Mouse (Mus musculus) heart, postnatal 0 days (tissue): Measurements from ENCODE around the gene Tgfbi. TPM values are rescaled to one million over a fixed set of nuclear protein-coding genes. Genes with fewer than 3 reads are reported as not detected.

Source experiments
- ATAC-seq: fragments of 200-750 bp; cut with Nextera tagmentation; 2 replicates; pipeline ENCODE4 v1.8.0; 2017; ENCODE audit warnings: low read depth, moderate number of reproducible peaks, moderate library complexity; ENCODE audit not compliant: insufficient read depth
- DNase-seq: peaks from one replicate; pipeline ENCODE4 v3.0.0-alpha.2; 2016; ENCODE audit warnings: low spot score
- H3K27ac ChIP-seq: fragments of 300-500 bp; sonication (generic); 2 replicates; pipeline ENCODE4 v1.5.1; 2014; ENCODE audit warnings: low read depth, mild to moderate bottlenecking
- H3K27me3 ChIP-seq: fragments of 300-500 bp; sonication (generic); 2 replicates; pipeline ENCODE4 v1.6.1; 2014; ENCODE audit warnings: low read length, mixed read lengths; ENCODE audit not compliant: control insufficient read depth, insufficient read depth
- H3K36me3 ChIP-seq: fragments of 300-500 bp; sonication (generic); replicated peaks from 2 replicates; pipeline ENCODE4 v1.6.1; 2014; ENCODE audit warnings: low read length, mixed read lengths; ENCODE audit not compliant: control insufficient read depth, insufficient read depth
- H3K4me1 ChIP-seq: fragments of 300-500 bp; sonication (generic); 2 replicates; pipeline ENCODE4 v1.6.1; 2014; ENCODE audit warnings: antibody characterized with exemption; ENCODE audit not compliant: control insufficient read depth, insufficient read depth
- H3K4me2 ChIP-seq: fragments of 300-500 bp; sonication (generic); 2 replicates; pipeline ENCODE4 v1.6.1; 2014; ENCODE audit warnings: low read depth, mild to moderate bottlenecking, low read length, moderate library complexity
- H3K4me3 ChIP-seq: fragments of 300-500 bp; sonication (generic); 2 replicates; pipeline ENCODE4 v1.5.1; 2014; ENCODE audit warnings: low read depth, low read length
- H3K9ac ChIP-seq: fragments of 300-500 bp; sonication (generic); replicated peaks from 2 replicates; pipeline ENCODE4 v1.6.1; 2014; ENCODE audit warnings: low read depth, low read length, mixed read lengths
- H3K9me3 ChIP-seq: fragments of 300-500 bp; sonication (generic); replicated peaks from 2 replicates; pipeline ENCODE4 v1.6.1; 2016; ENCODE audit warnings: low read length; ENCODE audit not compliant: control insufficient read depth
- CTCF ChIP-seq: IDR thresholded peaks from 2 replicates; pipeline ENCODE4 v1.5.1; 2016; ENCODE audit warnings: antibody characterized with exemption, control low read depth, low read depth
- EP300 ChIP-seq: IDR thresholded peaks from 2 replicates; pipeline ENCODE4 v1.6.1; 2016; ENCODE audit warnings: antibody characterized with exemption, low read depth
- whole genome bisulfite sequencing: fragments of 180-500 bp; shearing (Covaris S2); extraction: QIAGEN DNeasy Blood & Tissue Kit; methylation state at CpG from one replicate; pipeline ENCODE4 v1.1.7; 2014; 5-methylcytosine and 5-hydroxymethylcytosine counted together
- polyA plus RNA-seq: library from polyadenylated mRNA; unstranded; fragments of >200 nt; fragmentation: Nextera tagmentation; extraction: Ambion mirVana; gene quantifications from 2 replicates; pipeline ENCODE4 v1.2.1, GENCODE M21; 2015
- total RNA-seq: library from RNA; depleted of rRNA; stranded (reverse); fragments of >200 nt; gene quantifications from 2 replicates; pipeline ENCODE4 v1.2.3, GENCODE M21; 2014; ENCODE audit warnings: low replicate concordance

Tgfbi gene
- total and polyA plus RNA-seq, 2 experiments from 2014 or later = 24.3 to 31.3 TPM

GRCm38 (mm10) chr13:56647597-56648405, 38.5 kb downstream of the Tgfbi start:
- no peak overlapping the region for H3K9ac ChIP-seq

GRCm38 (mm10) chr13:56650020-56650419, 40.7 kb downstream of the Tgfbi start:
- Histone ChIP-seq H3K9ac (no peak overlapping the region), H3K36me3 (no peaks in the 10 kb centered on the region), H3K27ac (no peak overlapping the region), H3K27me3 (no peaks in the 10 kb centered on the region), H3K4me3 (no peak overlapping the region), H3K9me3 (no peaks in the 10 kb centered on the region), H3K4me1 (no peaks in the 10 kb centered on the region), H3K4me2 (no peak overlapping the region)
- DNase-seq = no peak
- ATAC-seq = no peak
- whole genome bisulfite sequencing = 85% methylated on average over 2 of the region's 2 CpGs
- no peak for TF ChIP-seq EP300

More at GRCm38 (mm10) chr13:56647597-56648405, 38.5 kb downstream of the Tgfbi start:
- Histone ChIP-seq H3K27me3 (no peaks in the 10 kb centered on the region), H3K4me3 (no peak overlapping the region), H3K27ac (peak overlapping the region; percentile 32; the same call in 1 of the 2 replicates), H3K4me1 (no peaks in the 10 kb centered on the region), H3K9me3 (no peaks in the 10 kb centered on the region), H3K4me2 (no peak overlapping the region), H3K36me3 (no peaks in the 10 kb centered on the region)
- TF ChIP-seq CTCF = no peak
- TF ChIP-seq EP300 = 0 out of 2 replicates have a peak, but pooled peaks have one; percentile 37
- 55% methylated on average over 10 of the region's 10 CpGs for WGBS
- peak; percentile 62 for DNase-seq
- ATAC-seq = peak; percentile 77

GRCm38 (mm10) chr13:56652381-56652780, 43.1 kb downstream of the Tgfbi start:
- Histone ChIP-seq H3K27ac (no peak overlapping the region), H3K9ac (no peak overlapping the region), H3K4me3 (no peak overlapping the region), H3K36me3 (no peaks in the 10 kb centered on the region), H3K4me1 (no peaks in the 10 kb centered on the region), H3K4me2 (no peak overlapping the region), H3K27me3 (no peaks in the 10 kb centered on the region), H3K9me3 (no peaks in the 10 kb centered on the region)
- WGBS = 65% methylated on average over 8 of the region's 8 CpGs
- ATAC-seq = no peak
- no peak for DNase-seq
- TF ChIP-seq EP300 (no peak), CTCF (no peak)

- H3K36me3 ChIP-seq = no peaks in the 10 kb centered on the region
- ATAC-seq = no peak
- DNase-seq = no peak
- TF ChIP-seq EP300 = no peak
- no peak for TF ChIP-seq CTCF
- H3K4me2 ChIP-seq = no peak overlapping the region
- H3K4me1 ChIP-seq = no peaks in the 10 kb centered on the region
- no peaks in the 10 kb centered on the region for H3K27me3 ChIP-seq
- H3K9ac ChIP-seq = no peak overlapping the region
- no peaks in the 10 kb centered on the region for H3K9me3 ChIP-seq
- H3K27ac ChIP-seq = no peak overlapping the region
- H3K4me3 ChIP-seq = no peak overlapping the region
- 73% methylated on average over 5 of the region's 5 CpGs for WGBS
Observed at GRCm38 (mm10) chr13:56654176-56654575, 44.9 kb downstream of the Tgfbi start.

GRCm38 (mm10) chr13:56657946-56658512, 48.7 kb downstream of the Tgfbi start:
- no peak overlapping the region for H3K9ac ChIP-seq
- peak; percentile 76 for DNase-seq
- no peak overlapping the region for H3K4me2 ChIP-seq
- ATAC-seq = no peak; the same call in 1 of the 2 replicates
- TF ChIP-seq CTCF (peak; percentile 82), EP300 (no peak)
- no peaks in the 10 kb centered on the region for H3K27me3 ChIP-seq
- H3K36me3 ChIP-seq = no peaks in the 10 kb centered on the region
- H3K4me1 ChIP-seq = peaks cover 19% of the 10 kb centered on the region
- WGBS = 39% methylated on average over 7 of the region's 7 CpGs
- H3K4me3 ChIP-seq = no peak overlapping the region
- no peaks in the 10 kb centered on the region for H3K9me3 ChIP-seq
- H3K27ac ChIP-seq = no peak overlapping the region
